Mouse (Mus musculus) urinary bladder, postnatal 4 days (tissue): ENCODE measurements around the gene Cldn9.
A peak's percentile ranks its signal among the peaks of the same experiment; 100 is the strongest.

Experiments used
- DNase-seq, 2 experiments: peaks; one replicate each; pipeline ENCODE4 v3.0.0; 2021 to 2022; ENCODE audit warnings: low spot score in 2 of 2

The Cldn9 gene

DNA sequence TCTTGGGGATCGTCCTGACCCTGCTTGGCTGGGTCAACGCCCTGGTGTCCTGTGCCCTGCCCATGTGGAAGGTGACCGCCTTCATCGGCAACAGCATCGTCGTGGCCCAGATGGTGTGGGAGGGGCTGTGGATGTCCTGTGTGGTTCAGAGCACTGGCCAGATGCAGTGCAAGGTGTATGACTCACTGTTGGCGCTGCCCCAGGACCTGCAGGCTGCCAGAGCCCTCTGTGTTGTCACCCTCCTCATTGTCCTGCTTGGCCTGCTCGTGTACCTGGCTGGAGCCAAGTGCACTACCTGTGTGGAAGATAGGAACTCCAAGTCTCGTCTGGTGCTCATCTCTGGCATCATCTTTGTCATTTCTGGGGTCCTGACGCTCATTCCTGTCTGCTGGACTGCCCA is 2.7 kb downstream of the Cldn9 start:
- no peak for DNase-seq

GRCm38 (mm10) chr17:23680336-23680735 is 3.5 kb downstream of the Cldn9 start:
- DNase-seq: no peak

GRCm38 (mm10) chr17:23679127-23679835 is 4.5 kb downstream of the Cldn9 start, which contains the start of gene Cldn6:
Gene Cldn6 (plus strand): TSS chr17:23679249.
- no peak for DNase-seq

- DNase-seq: peak; percentile 78 to 83
These were observed 6.6 kb downstream of the Cldn9 start, which contains the start of gene Tnfrsf12a for GRCm38 (mm10) chr17:23677236-23677679. Gene Tnfrsf12a (minus strand): TSS chr17:23677468.

DNA sequence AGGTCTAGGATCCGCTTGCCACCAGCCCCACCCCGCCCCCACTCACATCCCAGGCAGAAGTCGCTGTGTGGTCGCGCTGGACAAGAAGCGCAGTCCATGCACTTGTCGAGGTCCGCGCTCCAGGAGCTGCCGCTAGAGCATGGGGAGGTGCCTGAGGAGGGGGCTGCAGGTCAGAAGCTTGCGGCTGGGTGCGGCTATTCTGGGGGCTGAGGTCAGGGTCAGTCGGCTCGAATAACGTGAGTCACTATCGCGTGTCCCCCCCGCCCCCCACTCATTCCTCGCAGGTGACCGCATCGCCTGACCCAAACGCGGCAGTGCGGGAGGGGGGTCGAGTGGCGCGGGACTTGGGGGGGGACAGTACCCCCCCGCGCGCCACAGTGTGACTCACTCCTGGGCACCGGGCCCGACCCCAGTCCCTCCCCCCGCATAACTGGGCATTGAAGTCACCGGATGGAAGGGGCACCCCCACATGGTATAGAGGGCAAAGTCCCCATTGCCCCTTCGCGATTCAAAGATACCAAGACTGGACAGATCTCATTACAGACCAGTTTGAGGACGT is 7.3 kb downstream of the Cldn9 start:
- DNase-seq: no peak

DNA sequence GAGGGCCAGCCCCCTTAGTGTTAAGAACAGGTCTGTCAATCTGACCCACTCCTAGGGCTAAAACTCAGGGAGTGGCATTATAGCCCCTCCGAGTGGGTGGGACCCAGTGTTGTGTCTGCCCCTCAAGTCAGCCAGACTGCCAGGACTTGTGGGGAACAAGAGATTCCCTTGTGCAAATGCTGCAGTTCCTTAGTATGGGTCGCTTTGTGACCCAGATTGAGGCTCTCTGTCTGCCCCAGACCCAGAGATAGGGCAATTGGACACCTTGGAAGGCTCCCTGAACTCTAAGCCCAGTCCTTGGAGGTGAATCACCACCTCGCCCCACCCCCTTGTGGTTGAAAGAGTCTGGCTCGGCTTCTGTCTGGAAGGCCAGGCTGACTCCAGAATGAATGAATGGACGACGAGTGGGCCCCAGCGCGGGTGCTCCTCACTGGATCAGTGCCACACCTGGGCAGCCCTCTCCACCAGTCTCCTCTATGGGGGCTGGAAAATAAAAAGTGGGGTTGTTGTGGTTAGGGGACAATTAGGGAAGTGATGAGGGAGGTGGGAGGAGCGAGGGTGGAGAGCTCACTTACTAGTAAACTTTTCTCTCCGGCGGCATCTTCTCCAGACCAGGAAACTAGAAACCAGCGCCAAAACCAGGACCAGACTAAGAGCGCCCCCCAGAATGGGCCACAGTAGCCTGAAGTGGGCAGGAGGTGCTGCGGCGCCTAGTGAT is 8.1 kb downstream of the Cldn9 start:
- DNase-seq: no peak

DNA sequence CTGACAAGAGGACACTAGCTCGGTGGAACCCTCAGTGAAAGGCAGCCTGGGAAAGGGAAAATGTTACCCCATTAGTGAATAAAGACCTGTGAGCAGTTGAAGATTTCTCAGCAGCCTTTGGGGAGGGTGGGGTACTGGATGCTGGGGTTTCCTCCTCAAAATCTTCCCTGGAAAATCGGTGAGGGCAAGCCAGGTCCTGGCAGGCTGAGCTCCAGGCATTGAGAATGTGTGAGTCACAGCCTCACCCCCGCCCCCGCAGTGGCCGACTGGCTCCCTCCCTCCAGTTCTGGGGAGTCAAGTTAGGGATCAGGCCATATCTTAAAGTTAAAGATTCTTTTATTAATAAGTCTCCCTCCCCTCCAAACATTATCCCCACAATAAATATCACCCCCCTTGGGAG is 8.7 kb downstream of the Cldn9 start:
- peak in 1 of 2 experiments; percentile 70 for DNase-seq

DNA sequence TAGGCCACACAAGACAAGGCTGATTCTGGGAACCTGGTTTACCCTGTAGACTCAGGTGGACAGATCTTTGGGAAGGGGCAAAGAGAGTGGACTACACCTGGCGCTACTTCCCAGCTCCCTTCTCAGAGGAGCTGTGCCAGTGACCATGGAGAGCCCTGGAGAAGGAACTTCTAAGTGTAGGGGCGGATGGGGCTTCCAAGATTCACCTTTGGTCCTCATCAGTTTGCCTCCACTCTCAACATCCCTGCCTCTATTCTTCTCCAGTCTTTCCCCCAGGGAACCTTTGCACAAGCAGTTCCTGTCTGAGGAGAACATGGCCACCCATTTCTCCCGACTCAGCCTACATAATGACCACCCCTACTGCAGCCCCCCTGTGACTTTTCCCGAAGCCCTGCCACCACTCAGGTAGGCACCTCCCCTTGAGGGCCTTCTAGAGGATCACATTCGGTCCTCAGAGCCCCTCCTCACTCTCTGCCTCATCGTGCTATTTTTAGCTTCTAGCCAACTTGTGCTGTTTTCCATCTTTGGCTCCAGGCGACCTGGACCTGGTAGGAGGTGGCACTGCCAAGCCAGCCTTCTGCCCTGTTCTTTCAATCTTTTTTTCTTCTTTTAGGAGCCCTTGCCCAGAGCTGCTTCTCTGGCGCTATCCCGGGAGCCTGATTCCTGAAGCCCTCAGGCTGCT is 9.4 kb downstream of the Cldn9 start:
- no peak for DNase-seq

GRCm38 (mm10) chr17:23673424-23674073 is 10.3 kb downstream of the Cldn9 start, which contains the start of the genes Hcfc1r1 and Thoc6:
Gene Hcfc1r1 (plus strand): TSS chr17:23673596.
Gene Thoc6 (minus strand): TSS chr17:23673882.
- DNase-seq: peak; percentile 89 to 90

DNA sequence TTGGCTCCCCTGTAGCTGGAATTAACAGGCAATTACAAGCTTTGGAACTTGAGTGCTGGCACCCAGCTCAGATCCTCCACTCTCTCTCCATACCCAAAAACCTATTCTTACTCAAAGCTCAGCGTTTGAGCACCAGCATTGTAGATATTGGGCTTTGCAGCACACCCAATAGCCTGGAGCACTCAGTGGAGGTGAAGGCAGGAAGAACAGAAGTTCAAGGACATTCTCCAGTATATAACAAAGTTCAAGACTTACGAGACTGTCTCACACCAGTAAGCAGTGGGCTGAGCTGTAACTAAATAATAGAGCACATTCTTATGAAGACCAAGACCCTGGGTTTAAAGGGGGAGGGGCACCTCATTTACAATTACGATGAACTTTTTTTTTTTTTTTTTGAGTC is 11.1 kb downstream of the Cldn9 start:
- no peak for DNase-seq

DNA sequence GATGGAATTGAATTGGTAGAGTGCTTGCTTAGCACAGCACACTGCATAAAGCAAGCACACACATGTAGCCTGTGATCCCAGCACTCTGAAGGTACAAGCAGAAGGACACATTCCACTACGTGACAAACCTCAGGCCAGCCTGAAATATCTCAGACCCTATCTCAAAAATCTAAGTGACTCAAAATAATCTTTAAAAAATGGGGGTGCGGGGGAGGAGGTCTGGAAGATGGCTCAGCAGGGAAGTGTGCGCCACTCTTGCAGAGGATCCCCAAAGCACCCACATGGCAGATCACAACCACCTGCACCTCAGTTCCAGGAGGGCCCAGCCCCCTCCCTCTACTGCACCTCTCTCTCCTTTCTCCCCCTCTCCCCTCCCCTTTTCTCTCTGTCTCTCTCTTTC is 12.3 kb downstream of the Cldn9 start:
- DNase-seq: no peak

- no peak for DNase-seq
These were observed 13.2 kb downstream of the Cldn9 start for GRCm38 (mm10) chr17:23670516-23671074.

- no peak for DNase-seq
These were observed 18.3 kb downstream of the Cldn9 start for GRCm38 (mm10) chr17:23665511-23665910.

GRCm38 (mm10) chr17:23664556-23665021 is 19.2 kb downstream of the Cldn9 start:
- DNase-seq: no peak

- DNase-seq: no peak
These were observed 22.3 kb downstream of the Cldn9 start for GRCm38 (mm10) chr17:23661526-23661925.

- no peak for DNase-seq
These were observed 23.0 kb downstream of the Cldn9 start for GRCm38 (mm10) chr17:23660876-23661200.

DNA sequence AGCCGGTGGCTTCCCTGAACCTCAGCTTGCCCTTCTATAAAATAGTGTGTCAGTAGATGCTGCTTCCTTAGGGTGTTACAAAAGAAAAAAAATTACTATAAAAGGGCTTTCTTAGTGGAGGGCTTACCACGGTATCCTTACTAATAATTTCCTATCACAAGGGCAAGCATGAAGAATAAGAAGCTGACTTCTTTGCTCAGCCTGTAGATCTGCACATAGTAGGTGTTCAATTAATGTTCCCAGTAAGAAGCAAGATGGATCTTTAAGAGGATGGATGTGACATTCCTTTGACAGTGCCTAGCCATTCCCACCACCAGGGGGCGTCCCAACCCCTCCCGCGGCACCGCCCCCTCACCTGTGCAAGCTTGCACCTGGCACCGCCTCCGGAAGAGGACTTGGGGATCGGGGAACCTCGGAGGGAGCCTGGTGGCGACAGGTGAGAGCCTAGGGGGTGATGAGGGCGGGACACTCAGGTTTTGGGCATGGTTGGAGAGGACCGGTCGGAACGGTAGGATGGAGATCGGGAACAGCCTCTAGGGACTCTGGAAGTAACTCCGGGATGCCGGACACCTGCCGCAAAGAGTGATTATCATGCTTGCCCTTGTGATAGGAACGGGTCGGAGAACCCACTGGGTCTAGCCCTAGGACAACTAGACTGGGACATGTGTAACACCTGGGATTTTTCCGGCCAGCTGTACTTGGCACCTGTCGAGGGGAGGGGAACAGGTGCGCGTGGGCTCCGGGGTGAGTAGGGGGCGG is 23.5 kb downstream of the Cldn9 start, which contains the start of gene Bicdl2:
Bicdl2 (plus strand) TSS at position 390 of the 759 bp plus-strand sequence.
- no peak for DNase-seq

DNA sequence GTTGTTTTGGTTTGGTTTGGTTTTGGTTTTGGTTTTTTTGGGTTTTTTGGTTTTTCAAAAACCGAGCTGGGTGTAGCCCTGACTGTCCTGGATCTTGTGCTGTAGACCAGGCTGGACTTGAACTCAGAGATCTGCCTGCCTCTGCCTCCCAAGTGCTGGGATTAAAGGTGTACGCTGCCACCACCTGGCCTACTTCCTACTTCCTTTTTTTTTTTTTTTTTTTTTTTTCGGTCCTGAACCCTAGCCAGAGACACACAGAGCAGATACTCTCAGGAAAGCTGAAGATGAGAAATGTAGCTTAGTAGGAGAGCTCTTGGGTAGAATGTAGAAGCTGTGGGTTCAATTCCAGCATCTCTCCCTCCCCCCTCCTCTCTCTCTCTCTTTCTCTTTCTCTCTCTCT is 25.4 kb downstream of the Cldn9 start:
- DNase-seq: no peak

GRCm38 (mm10) chr17:23654410-23654809 is 29.4 kb downstream of the Cldn9 start:
- DNase-seq: no peak

- DNase-seq: no peak
These were observed 29.8 kb downstream of the Cldn9 start for GRCm38 (mm10) chr17:23654001-23654400.
